Mouse (Mus musculus) forebrain, embryonic 10.5 days (tissue): ENCODE measurements around the gene Trip12. TPM values are rescaled to one million over a fixed set of nuclear protein-coding genes. Genes with fewer than 3 reads are reported as not detected.

Experiments used
- DNase-seq: peaks from one replicate; pipeline ENCODE4 v3.0.0-alpha.2; 2017; ENCODE audit warnings: low spot score; ENCODE audit errors: extremely low spot score
- H3K27ac ChIP-seq: fragments of 300-500 bp; sonication (generic); 2 replicates; pipeline ENCODE4 v1.5.1; 2016; ENCODE audit warnings: mild to moderate bottlenecking
- H3K27me3 ChIP-seq: fragments of 300-500 bp; sonication (generic); 2 replicates; pipeline ENCODE4 v1.6.1; 2016; ENCODE audit warnings: mild to moderate bottlenecking; ENCODE audit not compliant: poor library complexity, severe bottlenecking
- H3K36me3 ChIP-seq: fragments of 300-500 bp; sonication (generic); replicated peaks from 2 replicates; pipeline ENCODE4 v1.6.1; 2016; ENCODE audit warnings: mild to moderate bottlenecking, moderate library complexity
- H3K4me1 ChIP-seq: fragments of 300-500 bp; sonication (generic); 2 replicates; pipeline ENCODE4 v1.6.1; 2016
- H3K4me3 ChIP-seq: fragments of 300-500 bp; sonication (generic); 2 replicates; pipeline ENCODE4 v1.5.1; 2016; ENCODE audit warnings: mild to moderate bottlenecking, moderate library complexity
- H3K9me3 ChIP-seq: fragments of 300-500 bp; sonication (generic); 2 replicates; pipeline ENCODE4 v1.6.1; 2016; ENCODE audit warnings: mild to moderate bottlenecking, moderate library complexity
- WGBS: fragments of 180-500 bp; shearing (Covaris S2); methylation state at CpG from one replicate; pipeline ENCODE4 v1.1.7; 2016; 5-methylcytosine and 5-hydroxymethylcytosine counted together
- polyA plus RNA-seq: library from polyadenylated mRNA; unstranded; fragments of >200 nt; fragmentation: Nextera tagmentation; extraction: Ambion mirVana; gene quantifications from 2 replicates; pipeline ENCODE4 v1.2.1, GENCODE M21; 2016

Gene Trip12
- polyA plus RNA-seq, 1 experiment from 2014 or later, result 79.2 TPM

- H3K4me3 ChIP-seq, result no peak overlapping the region
- peaks cover 4% of the 10 kb centered on the region; the same call in 1 of the 2 replicates for H3K36me3 ChIP-seq
- DNase-seq, result no peak
- H3K27me3 ChIP-seq, result no peaks in the 10 kb centered on the region
- WGBS, result 87% methylated on average over 1 of the region's 1 CpGs
- H3K27ac ChIP-seq, result no peak overlapping the region
- peaks cover 10% of the 10 kb centered on the region for H3K4me1 ChIP-seq
- no peaks in the 10 kb centered on the region for H3K9me3 ChIP-seq
Observed at GRCm38 (mm10) chr1:84853721-84854120, 13.4 kb upstream of the Trip12 start.

- WGBS, result 27% methylated on average over 9 of the region's 9 CpGs
- DNase-seq, result no peak
- H3K27ac ChIP-seq, result 0 out of 2 replicates have a peak overlapping the region, but pooled peaks have one; percentile 11
- no peaks in the 10 kb centered on the region for H3K27me3 ChIP-seq
- H3K4me1 ChIP-seq, result peaks cover 10% of the 10 kb centered on the region
- no peak overlapping the region for H3K4me3 ChIP-seq
- H3K36me3 ChIP-seq, result peaks cover 14% of the 10 kb centered on the region
- H3K9me3 ChIP-seq, result no peaks in the 10 kb centered on the region
Observed at GRCm38 (mm10) chr1:84851512-84852235, 11.4 kb upstream of the Trip12 start.

GRCm38 (mm10) chr1:84850471-84850870 lies 10.2 kb upstream of the Trip12 start:
- no peak overlapping the region for H3K27ac ChIP-seq
- WGBS, result 91% methylated on average over 7 of the region's 7 CpGs
- peaks cover 14% of the 10 kb centered on the region for H3K36me3 ChIP-seq
- no peaks in the 10 kb centered on the region for H3K9me3 ChIP-seq
- H3K4me3 ChIP-seq, result no peak overlapping the region
- no peak for DNase-seq
- no peaks in the 10 kb centered on the region for H3K27me3 ChIP-seq
- peaks cover 10% of the 10 kb centered on the region for H3K4me1 ChIP-seq

- Histone ChIP-seq H3K36me3 (peaks cover 14% of the 10 kb centered on the region), H3K4me1 (peaks cover 10% of the 10 kb centered on the region), H3K4me3 (no peak overlapping the region), H3K27ac (no peak overlapping the region), H3K9me3 (no peaks in the 10 kb centered on the region), H3K27me3 (no peaks in the 10 kb centered on the region)
- WGBS, result 90% methylated on average over 7 of the region's 7 CpGs
- DNase-seq, result no peak
Observed at GRCm38 (mm10) chr1:84849804-84850203, 9.5 kb upstream of the Trip12 start.

- H3K36me3 ChIP-seq, result peaks cover 14% of the 10 kb centered on the region
- peaks cover 10% of the 10 kb centered on the region for H3K4me1 ChIP-seq
- no peak overlapping the region for H3K27ac ChIP-seq
- H3K9me3 ChIP-seq, result no peaks in the 10 kb centered on the region
- DNase-seq, result no peak
- no peaks in the 10 kb centered on the region for H3K27me3 ChIP-seq
- 94% methylated on average over 6 of the region's 6 CpGs for WGBS
- no peak overlapping the region for H3K4me3 ChIP-seq
Observed at GRCm38 (mm10) chr1:84848801-84849455, 8.6 kb upstream of the Trip12 start.

- Histone ChIP-seq H3K9me3 (no peaks in the 10 kb centered on the region), H3K4me1 (peaks cover 10% of the 10 kb centered on the region), H3K27me3 (no peaks in the 10 kb centered on the region), H3K27ac (no peak overlapping the region), H3K36me3 (peaks cover 16% of the 10 kb centered on the region), H3K4me3 (no peak overlapping the region)
- no peak for DNase-seq
- WGBS, result 94% methylated on average over 3 of the region's 3 CpGs
Observed at GRCm38 (mm10) chr1:84848335-84848734, 8.0 kb upstream of the Trip12 start.

GRCm38 (mm10) chr1:84847698-84848097 lies 7.4 kb upstream of the Trip12 start:
- no peak overlapping the region for H3K27ac ChIP-seq
- 95% methylated on average over 7 of the region's 7 CpGs for WGBS
- no peaks in the 10 kb centered on the region for H3K9me3 ChIP-seq
- no peaks in the 10 kb centered on the region for H3K27me3 ChIP-seq
- DNase-seq, result no peak
- peaks cover 21% of the 10 kb centered on the region for H3K36me3 ChIP-seq
- H3K4me1 ChIP-seq, result peaks cover 10% of the 10 kb centered on the region
- no peak overlapping the region for H3K4me3 ChIP-seq

- Histone ChIP-seq H3K4me1 (peaks cover 8% of the 10 kb centered on the region), H3K27me3 (no peaks in the 10 kb centered on the region), H3K4me3 (no peak overlapping the region), H3K27ac (no peak overlapping the region), H3K36me3 (peaks cover 14% of the 10 kb centered on the region), H3K9me3 (no peaks in the 10 kb centered on the region)
- DNase-seq, result no peak
- 96% methylated on average over 2 of the region's 2 CpGs for WGBS
Observed at GRCm38 (mm10) chr1:84843366-84843765, 3.0 kb upstream of the Trip12 start.

- 77% methylated on average over 3 of the region's 3 CpGs for WGBS
- DNase-seq, result no peak
- Histone ChIP-seq H3K4me1 (peaks cover 23% of the 10 kb centered on the region), H3K27ac (peak overlapping the region; percentile 35; the same call in 1 of the 2 replicates), H3K36me3 (peaks cover 7% of the 10 kb centered on the region), H3K9me3 (no peaks in the 10 kb centered on the region), H3K27me3 (no peaks in the 10 kb centered on the region), H3K4me3 (peak overlapping the region; percentile 97)
Observed at GRCm38 (mm10) chr1:84841061-84841460, 745 bp upstream of the Trip12 start.

GRCm38 (mm10) chr1:84839309-84840017 lies 853 bp downstream of the Trip12 start, which contains the start of gene Fbxo36:
Fbxo36 (plus strand) TSS chr1:84839841.
- peak within 1 kb of the TSS; percentile 99 for H3K27ac ChIP-seq
- no peaks in the 10 kb centered on the region for H3K27me3 ChIP-seq
- peak within 1 kb of the TSS; percentile 97 for H3K4me3 ChIP-seq
- DNase-seq, result peak; percentile 91
- under 1% methylated on average over 54 of the region's 54 CpGs for WGBS
- H3K4me1 ChIP-seq, result peaks cover 23% of the 10 kb centered on the region
- H3K36me3 ChIP-seq, result peaks cover 10% of the 10 kb centered on the region
- H3K9me3 ChIP-seq, result no peaks in the 10 kb centered on the region

GRCm38 (mm10) chr1:84838621-84839151 lies 1.6 kb downstream of the Trip12 start:
- Histone ChIP-seq H3K4me1 (peaks cover 23% of the 10 kb centered on the region), H3K36me3 (peaks cover 17% of the 10 kb centered on the region), H3K27ac (peak overlapping the region; percentile 99), H3K27me3 (no peaks in the 10 kb centered on the region), H3K4me3 (peak overlapping the region; percentile 97), H3K9me3 (no peaks in the 10 kb centered on the region)
- under 1% methylated on average over 41 of the region's 44 CpGs for WGBS
- peak; percentile 73 for DNase-seq

GRCm38 (mm10) chr1:84838156-84838555 lies 2.2 kb downstream of the Trip12 start:
- Histone ChIP-seq H3K4me1 (peaks cover 23% of the 10 kb centered on the region), H3K27ac (peak overlapping the region; percentile 99), H3K36me3 (peaks cover 20% of the 10 kb centered on the region), H3K4me3 (peak overlapping the region; percentile 97), H3K9me3 (no peaks in the 10 kb centered on the region), H3K27me3 (no peaks in the 10 kb centered on the region)
- no peak for DNase-seq
- WGBS, result under 1% methylated on average over 22 of the region's 22 CpGs
